Mouse (Mus musculus) small intestine, adult 2 months (tissue): ENCODE measurements around the gene Rexo1. TPM values are rescaled to one million over a fixed set of nuclear protein-coding genes. Genes with fewer than 3 reads are reported as not detected.

Experiments
- H3K27ac ChIP-seq: fragments of 200-500 bp; 2 replicates; pipeline ENCODE4 v1.5.1; 2012; ENCODE audit warnings: low read depth, low read length, control low read depth, inconsistent platforms; ENCODE audit not compliant: insufficient read depth
- H3K27me3 ChIP-seq: fragments of 200-500 bp; 2 replicates; pipeline ENCODE4 v1.6.1; 2012; ENCODE audit warnings: mild to moderate bottlenecking, moderate library complexity, low read length, inconsistent platforms; ENCODE audit not compliant: control insufficient read depth, insufficient read depth
- H3K36me3 ChIP-seq: fragments of 200-500 bp; 2 replicates; pipeline ENCODE4 v1.6.1; 2012; ENCODE audit warnings: mild to moderate bottlenecking, low read length, control low read depth, inconsistent platforms; ENCODE audit not compliant: control insufficient read depth, insufficient read depth
- H3K4me1 ChIP-seq: fragments of 200-500 bp; 2 replicates; pipeline ENCODE4 v1.6.1; 2012; ENCODE audit warnings: low read length, inconsistent platforms, mixed read lengths; ENCODE audit not compliant: control insufficient read depth, insufficient read depth, insufficient read length
- H3K4me3 ChIP-seq: fragments of 200-500 bp; 2 replicates; pipeline ENCODE4 v1.5.1; 2012; ENCODE audit warnings: low read depth, mild to moderate bottlenecking, control low read depth, inconsistent platforms, low read length, moderate library complexity
- CTCF ChIP-seq: fragments of 200-500 bp; IDR thresholded peaks from 2 replicates; pipeline ENCODE4 v1.5.1; 2012; ENCODE audit warnings: low read depth, mild to moderate bottlenecking, control low read depth, inconsistent platforms, low read length, moderate library complexity, mixed read lengths; ENCODE audit not compliant: insufficient replicate concordance, insufficient read length; ENCODE audit errors: extremely low read depth
- POLR2A ChIP-seq: fragments of 200-500 bp; IDR thresholded peaks from 2 replicates; pipeline ENCODE4 v1.6.1; 2012; ENCODE audit warnings: low read depth, mild to moderate bottlenecking, control low read depth, inconsistent platforms, low read length, moderate library complexity
- WGBS: fragments of 180-500 bp; shearing (Covaris S2); methylation state at CpG from one replicate; pipeline ENCODE4 v1.1.7; 2018; 5-methylcytosine and 5-hydroxymethylcytosine counted together
- polyA plus RNA-seq: library from polyadenylated mRNA; depleted of rRNA; stranded (reverse); fragments of >200 nt; gene quantifications from 2 replicates; pipeline ENCODE4 v1.2.3, GENCODE M21; 2012

Rexo1 gene
- polyA plus RNA-seq, 1 experiment = 63.7 TPM

GRCm38 (mm10) chr10:80566375-80567092, 5.2 kb upstream of the Rexo1 start:
- Histone ChIP-seq H3K27ac (no peak overlapping the region), H3K36me3 (no peaks in the 10 kb centered on the region), H3K4me1 (peaks cover 18% of the 10 kb centered on the region), H3K4me3 (no peak overlapping the region), H3K27me3 (no peaks in the 10 kb centered on the region)
- WGBS = 39% methylated on average over 17 of the region's 17 CpGs
- TF ChIP-seq CTCF = peak; percentile 96
- no peak for TF ChIP-seq POLR2A

GRCm38 (mm10) chr10:80560621-80561020, 739 bp downstream of the Rexo1 start:
- peaks cover 14% of the 10 kb centered on the region for H3K4me1 ChIP-seq
- H3K27me3 ChIP-seq = no peaks in the 10 kb centered on the region
- H3K27ac ChIP-seq = peak overlapping the region; percentile 39
- TF ChIP-seq CTCF = no peak
- no peak for TF ChIP-seq POLR2A
- no peaks in the 10 kb centered on the region for H3K36me3 ChIP-seq
- 1% methylated on average over 13 of the region's 13 CpGs for WGBS
- peak overlapping the region; percentile 86 for H3K4me3 ChIP-seq

GRCm38 (mm10) chr10:80559431-80559830, 1.9 kb downstream of the Rexo1 start:
- H3K4me3 ChIP-seq = no peak overlapping the region
- no peaks in the 10 kb centered on the region for H3K36me3 ChIP-seq
- H3K27me3 ChIP-seq = no peaks in the 10 kb centered on the region
- 68% methylated on average over 7 of the region's 7 CpGs for WGBS
- no peak for TF ChIP-seq POLR2A
- TF ChIP-seq CTCF = no peak
- peaks cover 14% of the 10 kb centered on the region for H3K4me1 ChIP-seq
- no peak overlapping the region for H3K27ac ChIP-seq

- no peak for TF ChIP-seq POLR2A
- peak; percentile 70; the same call in 1 of the 2 replicates for TF ChIP-seq CTCF
- H3K36me3 ChIP-seq = no peaks in the 10 kb centered on the region
- H3K27ac ChIP-seq = no peak overlapping the region
- WGBS = 17% methylated on average over 5 of the region's 5 CpGs
- peaks cover 18% of the 10 kb centered on the region for H3K4me1 ChIP-seq
- no peaks in the 10 kb centered on the region for H3K27me3 ChIP-seq
- H3K4me3 ChIP-seq = no peak overlapping the region
Observed at GRCm38 (mm10) chr10:80557346-80557965, 3.9 kb downstream of the Rexo1 start.

GRCm38 (mm10) chr10:80553997-80554396, 7.4 kb downstream of the Rexo1 start:
- no peak for TF ChIP-seq CTCF
- WGBS = 75% methylated on average over 6 of the region's 6 CpGs

GRCm38 (mm10) chr10:80553575-80553974, 7.8 kb downstream of the Rexo1 start:
- WGBS = 68% methylated on average over 8 of the region's 8 CpGs

More at GRCm38 (mm10) chr10:80553997-80554396, 7.4 kb downstream of the Rexo1 start:
- H3K27ac ChIP-seq = no peak overlapping the region
- H3K27me3 ChIP-seq = no peaks in the 10 kb centered on the region
- H3K4me3 ChIP-seq = no peak overlapping the region
- H3K4me1 ChIP-seq = peaks cover 9% of the 10 kb centered on the region
- peaks cover 20% of the 10 kb centered on the region for H3K36me3 ChIP-seq

GRCm38 (mm10) chr10:80552364-80552763, 9.0 kb downstream of the Rexo1 start:
- WGBS = 60% methylated on average over 9 of the region's 9 CpGs
- TF ChIP-seq CTCF (no peak), POLR2A (no peak)
- H3K4me1 ChIP-seq = peaks cover 4% of the 10 kb centered on the region

More at GRCm38 (mm10) chr10:80553575-80553974, 7.8 kb downstream of the Rexo1 start:
- H3K27me3 ChIP-seq = no peaks in the 10 kb centered on the region
- H3K36me3 ChIP-seq = peaks cover 23% of the 10 kb centered on the region
- no peak overlapping the region for H3K27ac ChIP-seq
- TF ChIP-seq POLR2A (no peak), CTCF (no peak)
- no peak overlapping the region for H3K4me3 ChIP-seq
- peaks cover 9% of the 10 kb centered on the region for H3K4me1 ChIP-seq

More at GRCm38 (mm10) chr10:80552364-80552763, 9.0 kb downstream of the Rexo1 start:
- no peak overlapping the region for H3K27ac ChIP-seq
- no peak overlapping the region for H3K4me3 ChIP-seq
- H3K27me3 ChIP-seq = no peaks in the 10 kb centered on the region
- peaks cover 31% of the 10 kb centered on the region for H3K36me3 ChIP-seq
